Mouse (Mus musculus) C2C12 (cell line): ENCODE measurements at regions not wholly inside any gene's neighbourhood (a gene's known extent, or its start where the extent isn't known, plus 50 kb on each side); places are given as distances from the start of the nearest gene placed in this dataset.

ENCODE experiments used
- H3K27me3 ChIP-seq: one replicate; pipeline ENCODE4 v1.6.1; 2011; ENCODE audit not compliant: control insufficient read depth, insufficient read depth, insufficient read length
- H3K36me3 ChIP-seq: one replicate; pipeline ENCODE4 v1.6.1; 2011; ENCODE audit not compliant: control insufficient read depth, insufficient read depth
- H3K4me3 ChIP-seq: one replicate; pipeline ENCODE4 v1.5.1; 2011; ENCODE audit warnings: mild to moderate bottlenecking, control low read depth; ENCODE audit not compliant: poor library complexity, insufficient read depth, severe bottlenecking
- H3K79me2 ChIP-seq: one replicate; pipeline ENCODE4 v1.6.1; 2011; ENCODE audit not compliant: control insufficient read depth, insufficient read depth
- H3K79me3 ChIP-seq: one replicate; pipeline ENCODE4 v1.6.1; 2011; ENCODE audit warnings: low read depth, control low read depth
- H3ac ChIP-seq: one replicate; pipeline ENCODE3; 2011; ENCODE audit warnings: low read depth; ENCODE audit not compliant: control insufficient read depth, insufficient read length
- CEBPB ChIP-seq: IDR thresholded peaks from one replicate; pipeline ENCODE4 v1.6.1; 2011; ENCODE audit warnings: low read depth, mild to moderate bottlenecking, control low read depth, moderate library complexity
- CTCF ChIP-seq: IDR thresholded peaks from one replicate; pipeline ENCODE4 v1.5.1; 2011; ENCODE audit not compliant: control insufficient read depth, insufficient read depth, insufficient read length
- FOSL1 ChIP-seq: IDR thresholded peaks from one replicate; pipeline ENCODE4 v1.8.0; 2011; ENCODE audit warnings: mild to moderate bottlenecking, low read length; ENCODE audit not compliant: poor library complexity, insufficient read depth, severe bottlenecking
- MAX ChIP-seq: IDR thresholded peaks from one replicate; pipeline ENCODE4 v1.6.1; 2011; ENCODE audit warnings: mild to moderate bottlenecking, control low read depth
- MYOD1 ChIP-seq: IDR thresholded peaks from one replicate; pipeline ENCODE4 v1.6.1; 2011; ENCODE audit warnings: low read depth; ENCODE audit not compliant: control insufficient read depth, insufficient read length
- MYOG ChIP-seq: IDR thresholded peaks from one replicate; pipeline ENCODE4 v1.6.1; 2011; ENCODE audit not compliant: control insufficient read depth, insufficient read length; ENCODE audit errors: extremely low read depth
- USF1 ChIP-seq: IDR thresholded peaks from one replicate; pipeline ENCODE4 v1.6.1; 2011; ENCODE audit warnings: low read depth, mild to moderate bottlenecking, control low read depth, moderate library complexity

DNA sequence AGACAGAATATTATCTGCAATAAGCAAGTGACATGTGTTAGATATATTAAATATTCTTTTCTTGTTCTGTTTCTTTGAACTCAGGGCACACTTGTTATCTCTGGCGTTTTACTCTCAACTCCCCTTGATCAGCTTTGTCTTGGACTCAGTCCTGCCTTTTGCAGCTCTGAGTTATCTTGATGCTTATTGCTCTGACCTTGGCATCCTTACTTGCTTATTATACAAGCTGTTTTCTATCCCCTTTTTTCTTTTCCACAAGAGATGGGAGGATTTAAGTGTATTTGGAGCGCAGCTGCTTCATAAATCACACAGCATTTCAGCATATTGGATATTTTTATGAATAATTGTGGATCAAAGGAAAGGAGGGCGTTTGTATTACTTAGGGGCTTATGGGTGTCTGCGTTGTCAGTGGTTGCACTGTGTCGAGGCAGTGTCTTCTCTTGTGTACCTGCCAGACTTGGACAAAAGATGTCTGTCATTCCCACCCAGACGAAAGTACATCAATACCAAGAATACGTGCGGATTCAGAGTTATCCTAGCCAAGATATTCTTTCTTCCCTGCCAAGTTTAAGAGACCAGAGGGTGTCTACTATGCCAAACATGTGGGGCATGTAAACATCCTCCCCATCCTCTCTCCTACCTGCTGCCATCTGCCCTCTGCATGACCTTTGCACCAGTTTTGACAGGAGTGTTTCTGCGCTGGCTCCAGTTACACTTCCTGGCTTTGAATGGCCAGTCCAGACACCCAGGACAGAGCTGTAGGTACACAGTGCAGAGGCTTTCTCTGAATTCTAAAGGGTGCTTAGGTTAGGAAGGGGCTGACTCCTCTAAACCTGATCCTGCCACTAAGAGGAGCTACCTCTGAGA, 709.3 kb upstream of the Slit2 start:
- Histone ChIP-seq H3K79me2 (no peaks in the 10 kb centered on the region), H3K79me3 (no peaks in the 10 kb centered on the region), H3K36me3 (no peaks in the 10 kb centered on the region), H3K27me3 (no peaks in the 10 kb centered on the region), H3ac (no peak overlapping the region), H3K4me3 (no peak overlapping the region)
- TF ChIP-seq MAX (no peak), USF1 (no peak), CEBPB (no peak), MYOD1 (no peak), CTCF (no peak), MYOG (no peak), FOSL1 (no peak)

- no peak for TF ChIP-seq MAX
- TF ChIP-seq USF1 = no peak
- no peak for TF ChIP-seq FOSL1
- no peak for TF ChIP-seq MYOG
- TF ChIP-seq CTCF = no peak
- TF ChIP-seq CEBPB = no peak
- TF ChIP-seq MYOD1 = no peak
- no peaks in the 10 kb centered on the region for H3K27me3 ChIP-seq
- no peak overlapping the region for H3K4me3 ChIP-seq
- H3K36me3 ChIP-seq = no peaks in the 10 kb centered on the region
- no peak overlapping the region for H3ac ChIP-seq
- no peaks in the 10 kb centered on the region for H3K79me2 ChIP-seq
- H3K79me3 ChIP-seq = no peaks in the 10 kb centered on the region
These were observed 708.7 kb upstream of the Slit2 start for GRCm38 (mm10) chr5:47274256-47274638.

GRCm38 (mm10) chr5:47276231-47277195, 706.4 kb upstream of the Slit2 start:
- Histone ChIP-seq H3K36me3 (no peaks in the 10 kb centered on the region), H3K79me3 (no peaks in the 10 kb centered on the region), H3K79me2 (no peaks in the 10 kb centered on the region), H3ac (no peak overlapping the region), H3K4me3 (no peak overlapping the region), H3K27me3 (no peaks in the 10 kb centered on the region)
- TF ChIP-seq MYOG (no peak), CEBPB (no peak), FOSL1 (no peak), MYOD1 (no peak), MAX (no peak), CTCF (no peak), USF1 (no peak)

- no peaks in the 10 kb centered on the region for H3K79me2 ChIP-seq
- H3K79me3 ChIP-seq = no peaks in the 10 kb centered on the region
- H3K36me3 ChIP-seq = no peaks in the 10 kb centered on the region
- no peak overlapping the region for H3ac ChIP-seq
- H3K27me3 ChIP-seq = no peaks in the 10 kb centered on the region
- TF ChIP-seq CTCF = no peak
- no peak for TF ChIP-seq FOSL1
- no peak for TF ChIP-seq MAX
- no peak for TF ChIP-seq CEBPB
- no peak for TF ChIP-seq USF1
- no peak overlapping the region for H3K4me3 ChIP-seq
These were observed 703.3 kb upstream of the Slit2 start for GRCm38 (mm10) chr5:47279630-47280029.

- TF ChIP-seq MYOD1 (no peak), MAX (no peak), FOSL1 (no peak)
- H3K36me3 ChIP-seq = no peaks in the 10 kb centered on the region
- no peaks in the 10 kb centered on the region for H3K27me3 ChIP-seq
- H3ac ChIP-seq = no peak overlapping the region
- no peaks in the 10 kb centered on the region for H3K79me3 ChIP-seq
- H3K4me3 ChIP-seq = no peak overlapping the region
- no peaks in the 10 kb centered on the region for H3K79me2 ChIP-seq
These were observed 683.3 kb upstream of the Slit2 start for GRCm38 (mm10) chr5:47299602-47300001.
